Mouse (Mus musculus): ENCODE data around the gene Nmnat3.
"Not testable (repeated sequence)": the region's sequence is repeated elsewhere in the genome, so short reads cannot be mapped to it uniquely, and the experiment has no call there.

Nmnat3 gene

DNA sequence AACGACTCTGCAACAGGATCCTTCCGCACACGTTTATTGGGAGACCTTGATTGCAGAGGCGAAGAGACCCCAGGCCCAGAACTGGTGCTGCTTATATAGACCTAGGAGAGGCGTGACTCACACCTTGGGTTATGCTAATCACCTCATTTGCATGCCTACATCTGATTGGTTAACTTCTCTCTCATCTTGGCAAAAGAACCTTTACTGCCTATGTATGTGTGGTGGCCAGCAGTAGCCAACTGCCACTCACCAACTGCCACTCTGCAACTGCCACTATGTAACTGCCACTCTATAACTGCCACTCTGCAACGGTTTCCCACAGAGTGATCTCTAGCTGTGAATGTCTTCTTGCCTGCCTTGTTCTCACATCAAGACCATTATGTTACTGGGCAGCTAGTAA is at the start of gene Nmnat3:
TSS of gene Nmnat3 (plus strand) at position 301 of the 400 bp plus-strand sequence.
- DNase-seq (ENCODE audit: low spot score in 2 of 2), result not testable (repeated sequence)

- peak in 1 of 2 experiments; percentile 21 for DNase-seq (ENCODE audit: low spot score in 2 of 2)
Observed at GRCm38 (mm10) chr9:98243481-98243880, 43.8 kb upstream of the Nmnat3 start.

GRCm38 (mm10) chr9:98244223-98244622 is 43.0 kb upstream of the Nmnat3 start:
- DNase-seq (ENCODE audit: low spot score in 2 of 2), result peak in 1 of 2 experiments; percentile 14

- DNase-seq (ENCODE audit: low spot score in 2 of 2), result no peak
Observed at GRCm38 (mm10) chr9:98245226-98245625, 42.0 kb upstream of the Nmnat3 start.

GRCm38 (mm10) chr9:98246351-98246750 is 40.9 kb upstream of the Nmnat3 start:
- DNase-seq (ENCODE audit: low spot score in 2 of 2), result no peak

GRCm38 (mm10) chr9:98260210-98260609 is 27.0 kb upstream of the Nmnat3 start:
- peak in 1 of 2 experiments; percentile 44 for DNase-seq (ENCODE audit: low spot score in 2 of 2)

- no peak for DNase-seq (ENCODE audit: low spot score in 2 of 2)
Observed at GRCm38 (mm10) chr9:98261461-98262011, 25.7 kb upstream of the Nmnat3 start.

DNA sequence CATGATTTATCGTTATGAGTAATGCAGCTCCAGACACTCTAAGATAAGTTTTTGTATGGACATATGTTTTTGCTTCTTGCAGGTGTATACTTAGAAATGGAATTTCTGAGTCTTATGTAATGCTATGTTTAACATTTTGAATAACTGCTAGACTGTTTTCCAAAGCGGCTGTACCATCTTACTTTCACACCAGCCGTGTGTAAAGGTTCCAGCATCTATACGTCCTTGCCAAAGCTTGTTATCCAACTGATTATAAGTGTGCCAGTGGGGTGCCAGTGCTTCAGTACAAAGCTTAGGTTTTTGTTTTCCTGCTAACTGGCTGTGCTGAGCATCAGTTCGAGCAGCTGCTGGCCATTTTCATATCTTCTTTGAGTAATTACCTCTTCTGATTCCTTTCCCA is 22.3 kb upstream of the Nmnat3 start:
- DNase-seq (ENCODE audit: low spot score in 2 of 2), result no peak

GRCm38 (mm10) chr9:98272734-98273133 is 14.5 kb upstream of the Nmnat3 start:
- no peak for DNase-seq (ENCODE audit: low spot score in 2 of 2)

- DNase-seq (ENCODE audit: low spot score in 2 of 2), result no peak
Observed at GRCm38 (mm10) chr9:98275080-98275479, 12.2 kb upstream of the Nmnat3 start.

DNA sequence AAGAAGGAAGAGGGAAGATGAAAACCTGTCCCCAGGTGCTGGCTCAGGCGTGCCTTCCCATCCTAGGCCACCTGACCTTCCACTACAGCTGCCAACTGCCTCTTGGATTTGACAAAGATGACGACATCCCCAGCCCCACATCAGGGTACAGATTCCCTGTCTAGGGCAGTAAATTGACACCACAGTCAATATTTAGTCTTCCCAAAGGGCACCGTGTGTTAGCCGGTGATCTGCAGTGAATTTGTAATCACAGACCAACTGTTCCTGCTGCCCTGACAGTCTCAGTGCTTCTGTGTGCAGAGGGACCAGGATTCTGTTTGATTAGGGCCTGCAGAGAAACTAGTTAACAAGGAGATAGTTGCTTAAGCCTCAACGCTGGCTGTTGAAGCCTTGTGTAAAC is 7.1 kb upstream of the Nmnat3 start:
- DNase-seq (ENCODE audit: low spot score in 2 of 2), result no peak

- DNase-seq (ENCODE audit: low spot score in 2 of 2), result no peak
Observed at GRCm38 (mm10) chr9:98285606-98286301, 1.5 kb upstream of the Nmnat3 start.

DNA sequence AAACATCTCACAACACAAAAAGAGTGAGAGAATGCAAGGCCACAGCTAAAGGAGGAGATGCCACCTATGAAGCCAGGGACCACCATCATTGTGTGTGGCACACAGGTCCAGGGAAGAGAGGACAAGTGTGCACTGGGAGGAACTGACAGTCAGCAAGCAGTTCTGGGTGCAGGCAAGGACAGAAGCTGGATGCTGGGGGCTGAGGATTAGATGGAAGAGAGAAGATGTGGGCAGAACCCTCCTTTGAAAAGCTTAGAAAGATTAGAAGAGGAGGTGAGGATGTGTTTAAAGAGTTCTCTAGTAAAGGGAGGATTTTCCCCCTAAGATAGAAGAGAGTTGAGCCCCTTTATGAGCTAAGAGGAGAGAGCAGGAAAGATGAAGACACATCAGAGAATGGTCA is 2.4 kb downstream of the Nmnat3 start:
- no peak for DNase-seq (ENCODE audit: low spot score in 2 of 2)

DNA sequence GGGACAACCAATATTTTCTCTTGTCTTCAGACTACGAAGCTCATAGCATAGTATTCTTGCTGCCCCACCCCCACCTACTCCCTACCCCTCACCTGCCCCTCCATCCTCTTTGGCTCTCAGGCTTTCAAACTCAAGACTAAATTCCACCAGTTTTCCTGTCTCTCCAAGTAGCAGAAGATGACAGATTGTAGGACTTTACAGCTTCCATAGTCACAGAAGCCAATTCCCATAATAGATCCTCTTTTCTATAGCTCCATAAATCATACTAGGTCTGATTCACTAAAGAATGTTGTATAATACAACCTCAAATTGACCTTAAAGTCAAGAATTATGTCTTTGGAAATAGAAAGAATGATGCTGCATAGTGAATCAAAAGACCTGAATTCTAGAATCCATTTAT is 3.4 kb downstream of the Nmnat3 start:
- no peak for DNase-seq (ENCODE audit: low spot score in 2 of 2)

GRCm38 (mm10) chr9:98296383-98297201 is 9.4 kb downstream of the Nmnat3 start:
- DNase-seq (ENCODE audit: low spot score in 2 of 2), result peak; percentile 88

- peak; percentile 5 to 13 for DNase-seq (ENCODE audit: low spot score in 2 of 2)
Observed at GRCm38 (mm10) chr9:98297234-98297936, 10.2 kb downstream of the Nmnat3 start.

DNA sequence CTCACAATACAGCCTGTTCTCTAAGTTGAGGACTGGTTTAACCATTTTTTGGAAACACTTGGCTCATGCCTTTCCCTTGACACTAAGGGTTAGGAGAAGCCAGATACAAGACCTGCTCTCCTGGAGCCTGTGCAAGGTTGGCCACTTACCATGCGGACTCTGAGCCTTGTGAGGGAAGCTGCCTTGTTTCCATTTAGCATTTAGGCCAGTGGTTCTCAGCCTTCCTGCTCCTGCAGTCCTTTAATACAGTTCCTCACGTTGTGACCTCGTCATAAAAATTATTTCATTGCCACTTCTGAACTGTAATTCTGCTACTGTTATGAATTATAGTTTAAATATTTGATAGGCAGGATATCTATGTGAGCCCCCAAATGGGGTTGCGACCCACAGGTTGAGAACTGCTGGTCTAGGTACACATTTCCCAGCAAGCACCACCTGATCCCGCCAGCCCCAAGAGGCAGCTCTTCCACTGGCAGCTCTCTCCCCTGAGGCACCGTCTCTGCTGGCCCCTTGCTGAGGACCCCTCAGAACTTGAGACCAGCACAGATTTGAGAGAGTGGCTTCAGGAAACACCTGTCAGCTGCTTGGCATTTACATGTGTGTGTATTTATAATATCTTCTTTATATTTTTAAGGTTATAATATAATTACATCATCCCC is 10.8 kb downstream of the Nmnat3 start:
- DNase-seq (ENCODE audit: low spot score in 2 of 2), result no peak

DNA sequence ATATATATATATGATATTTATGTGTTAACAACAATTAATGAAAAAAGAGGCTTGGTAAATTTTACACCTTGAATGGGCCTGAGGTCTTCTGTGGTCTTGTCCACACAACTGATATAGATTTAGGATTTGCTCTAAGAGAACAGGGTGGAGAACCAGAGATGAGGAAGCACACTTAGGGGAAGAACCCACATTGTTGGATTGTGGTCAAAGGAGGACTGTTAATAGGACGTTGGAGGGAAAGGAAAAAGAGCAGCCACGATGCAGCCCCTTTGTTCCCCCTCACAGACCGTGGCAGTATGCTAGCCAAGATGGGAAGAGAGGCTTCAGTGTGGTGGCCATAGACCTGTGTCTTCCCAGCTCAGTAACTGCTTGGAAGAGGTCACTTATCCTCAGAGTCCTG is 11.5 kb downstream of the Nmnat3 start:
- DNase-seq (ENCODE audit: low spot score in 2 of 2), result no peak

- DNase-seq (ENCODE audit: low spot score in 2 of 2), result no peak
Observed at GRCm38 (mm10) chr9:98299235-98299634, 12.0 kb downstream of the Nmnat3 start.

DNA sequence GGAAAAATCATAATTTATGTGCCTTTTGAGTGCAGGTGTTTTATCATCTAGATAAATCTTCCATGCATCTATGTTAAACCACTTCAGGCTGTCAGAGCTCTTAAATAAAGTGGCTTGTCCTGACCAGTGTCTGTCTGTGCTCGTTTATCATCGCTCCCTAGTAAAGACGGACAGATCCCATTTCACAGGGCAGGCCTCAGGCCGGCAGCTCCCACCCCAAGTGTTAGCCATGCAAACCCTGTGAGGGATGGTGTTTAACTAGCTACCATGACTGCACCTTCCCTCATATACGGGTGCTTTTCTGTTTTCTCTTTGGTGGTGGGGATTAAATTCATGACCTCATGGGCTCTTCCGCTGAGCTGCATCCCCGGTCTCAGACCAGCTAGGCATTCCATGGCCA is 13.3 kb downstream of the Nmnat3 start:
- no peak for DNase-seq (ENCODE audit: low spot score in 2 of 2)

GRCm38 (mm10) chr9:98307011-98307410 is 19.8 kb downstream of the Nmnat3 start:
- no peak for DNase-seq (ENCODE audit: low spot score in 2 of 2)

Data from urinary bladder, postnatal 36 days (tissue).